Mouse (Mus musculus): ENCODE results near the gene Gm8369.

GRCm38 (mm10) chr19:11491406-11492189 lies 5.9 kb downstream of the Gm8369 start:
- TF ChIP-seq POLR2A (IDR thresholded peaks at IDR 0.05; ENCODE audit: insufficient read depth, low read length) (no peak), CTCF (IDR thresholded peaks at IDR 0.05; ENCODE audit: low read depth, low read length) (no peak), EP300 (IDR thresholded peaks at IDR 0.05; ENCODE audit: insufficient read depth, low read depth, low read length) (no peak)

Data from ES-Bruce4 (cell line).